Mouse (Mus musculus): ENCODE data around the gene Ptges2. TPM values are rescaled to one million over a fixed set of nuclear protein-coding genes. Genes with fewer than 3 reads are reported as not detected.

The Ptges2 gene
- total and polyA plus RNA-seq, 3 experiments = 30.4 to 396 (median 47.0) TPM

GRCm38 (mm10) chr2:32426141-32426540, 30.4 kb downstream of the Ptges2 start:
- Histone ChIP-seq H3K4me1 (ENCODE audit: control insufficient read depth in 1 of 2, insufficient read depth in 2 of 2, low read length in 2 of 2) (peaks cover 26 to 44% of the 10 kb centered on the region in 2 experiments), H3K79me2 (ENCODE audit: control insufficient read depth, insufficient read depth, low read length, poor library complexity) (peaks cover 17% of the 10 kb centered on the region), H3K4me3 (ENCODE audit: control insufficient read depth in 1 of 2, insufficient read depth in 1 of 2, low read depth in 2 of 2, low read length in 2 of 2) (no peak overlapping the region), H3K27ac (ENCODE audit: control insufficient read depth, low read depth, low read length) (no peak overlapping the region), H3K27me3 (ENCODE audit: control insufficient read depth in 1 of 2, insufficient read depth in 2 of 2, low read length in 2 of 2) (no peaks in the 10 kb centered on the region), H3K9me3 (replicated peaks; ENCODE audit: insufficient read depth, low read length) (no peaks in the 10 kb centered on the region), H3K36me3 (ENCODE audit: control insufficient read depth in 1 of 2, insufficient read depth in 2 of 2, low read length in 2 of 2) (peaks cover 0 to 37% of the 10 kb centered on the region in 2 experiments; a peak in 2 of 4 replicates), H3K9ac (ENCODE audit: control insufficient read depth, low read depth, low read length, poor library complexity, severe bottlenecking) (no peak overlapping the region)
- DNase-seq (ENCODE audit: low read depth, low spot score) = no peak
- TF ChIP-seq MAZ (IDR thresholded peaks at IDR 0.05; ENCODE audit: low read depth, low read length) = no peak
- no peak for TF ChIP-seq SMC3 (IDR thresholded peaks at IDR 0.05; ENCODE audit: low read depth, low read length)

DNA sequence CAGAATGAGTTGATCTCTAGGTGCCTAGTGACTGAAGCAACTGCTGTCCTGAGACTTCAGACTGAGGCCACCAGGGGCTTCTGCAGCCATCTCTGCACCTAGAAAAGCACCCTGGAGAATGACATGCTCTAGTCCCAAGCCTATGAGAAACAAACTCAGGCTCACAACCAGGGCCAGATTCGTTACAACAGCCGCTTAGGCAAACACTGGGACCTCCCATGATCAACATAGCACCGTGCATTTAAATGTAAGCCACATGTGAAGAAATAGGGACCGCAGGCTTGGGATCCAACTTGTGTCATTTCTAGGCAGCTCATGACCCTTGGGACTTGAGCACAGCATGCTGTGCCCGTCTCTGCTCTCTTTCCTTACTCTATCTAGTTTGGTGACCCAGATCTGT, 32.0 kb downstream of the Ptges2 start:
- H3K27me3 ChIP-seq (ENCODE audit: control insufficient read depth in 1 of 2, insufficient read depth in 2 of 2, low read length in 2 of 2) = no peaks in the 10 kb centered on the region
- TF ChIP-seq UBTF (IDR thresholded peaks at IDR 0.05; ENCODE audit: borderline replicate concordance, insufficient read depth, low read depth, low read length) (no peak), ZKSCAN1 (IDR thresholded peaks at IDR 0.05; ENCODE audit: low read depth, low read length) (no peak), BHLHE40 (IDR thresholded peaks at IDR 0.05; ENCODE audit: borderline replicate concordance, low read depth, low read length) (no peak), ETS1 (IDR thresholded peaks at IDR 0.05; ENCODE audit: low read depth, low read length) (no peak), ZMIZ1 (IDR thresholded peaks at IDR 0.05; ENCODE audit: low read depth, low read length) (no peak)
- H3K79me2 ChIP-seq (ENCODE audit: control insufficient read depth, insufficient read depth, low read length, poor library complexity) = peaks cover 19% of the 10 kb centered on the region
- no peak overlapping the region for H3K9ac ChIP-seq (ENCODE audit: control insufficient read depth, low read depth, low read length, poor library complexity, severe bottlenecking)
- peaks cover 0 to 22% of the 10 kb centered on the region in 2 experiments; a peak in 3 of 4 replicates for H3K36me3 ChIP-seq (ENCODE audit: control insufficient read depth in 1 of 2, insufficient read depth in 2 of 2, low read length in 2 of 2)
- no peaks in the 10 kb centered on the region for H3K9me3 ChIP-seq (replicated peaks; ENCODE audit: insufficient read depth, low read length)
- no peak for DNase-seq (ENCODE audit: low read depth, low spot score)
- H3K27ac ChIP-seq (ENCODE audit: control insufficient read depth, low read depth, low read length) = no peak overlapping the region
- H3K4me3 ChIP-seq (ENCODE audit: control insufficient read depth in 1 of 2, insufficient read depth in 1 of 2, low read depth in 2 of 2, low read length in 2 of 2) = no peak overlapping the region
- H3K4me1 ChIP-seq (ENCODE audit: control insufficient read depth in 1 of 2, insufficient read depth in 2 of 2, low read length in 2 of 2) = peaks cover 19 to 32% of the 10 kb centered on the region in 2 experiments

- peak; percentile 21 for DNase-seq (ENCODE audit: low read depth, low spot score)
- Histone ChIP-seq H3K9ac (ENCODE audit: control insufficient read depth, low read depth, low read length, poor library complexity, severe bottlenecking) (no peak overlapping the region), H3K4me3 (ENCODE audit: control insufficient read depth in 1 of 2, insufficient read depth in 1 of 2, low read depth in 2 of 2, low read length in 2 of 2) (no peak overlapping the region), H3K27me3 (ENCODE audit: control insufficient read depth in 1 of 2, insufficient read depth in 2 of 2, low read length in 2 of 2) (no peaks in the 10 kb centered on the region), H3K79me2 (ENCODE audit: control insufficient read depth, insufficient read depth, low read length, poor library complexity) (peaks cover 20% of the 10 kb centered on the region), H3K27ac (ENCODE audit: control insufficient read depth, low read depth, low read length) (no peak overlapping the region), H3K36me3 (ENCODE audit: control insufficient read depth in 1 of 2, insufficient read depth in 2 of 2, low read length in 2 of 2) (peaks cover 0 to 17% of the 10 kb centered on the region in 2 experiments; a peak in 3 of 4 replicates), H3K4me1 (ENCODE audit: control insufficient read depth in 1 of 2, insufficient read depth in 2 of 2, low read length in 2 of 2) (peaks cover 17 to 26% of the 10 kb centered on the region in 2 experiments), H3K9me3 (replicated peaks; ENCODE audit: insufficient read depth, low read length) (no peaks in the 10 kb centered on the region)
- TF ChIP-seq ZMIZ1 (IDR thresholded peaks at IDR 0.05; ENCODE audit: low read depth, low read length) = no peak
- TF ChIP-seq TBP (IDR thresholded peaks at IDR 0.05; ENCODE audit: low read depth, low read length) = no peak
- TF ChIP-seq SIN3A (IDR thresholded peaks at IDR 0.05; ENCODE audit: low read length) = no peak
- no peak for TF ChIP-seq TCF12 (IDR thresholded peaks at IDR 0.05; ENCODE audit: low read depth, low read length)
- no peak for TF ChIP-seq GATA1 (IDR thresholded peaks at IDR 0.05; ENCODE audit: low read depth, low read length)
- no peak for TF ChIP-seq MAZ (IDR thresholded peaks at IDR 0.05; ENCODE audit: low read depth, low read length)
- no peak for TF ChIP-seq NELFE (IDR thresholded peaks at IDR 0.05; ENCODE audit: low read depth, low read length)
- no peak for TF ChIP-seq CHD2 (IDR thresholded peaks at IDR 0.05; ENCODE audit: low read length)
- TF ChIP-seq GABPA (IDR thresholded peaks at IDR 0.05; ENCODE audit: low read depth, low read length) = no peak
- TF ChIP-seq MAFK (IDR thresholded peaks at IDR 0.05; ENCODE audit: borderline replicate concordance, low read depth, low read length) = no peak
- TF ChIP-seq MXI1 (IDR thresholded peaks at IDR 0.05; ENCODE audit: low read depth, low read length) = no peak
- no peak for TF ChIP-seq RAD21 (IDR thresholded peaks at IDR 0.05; ENCODE audit: low read depth, low read length)
- no peak for TF ChIP-seq ETS1 (IDR thresholded peaks at IDR 0.05; ENCODE audit: low read depth, low read length)
- no peak for TF ChIP-seq USF2 (IDR thresholded peaks at IDR 0.05; ENCODE audit: borderline replicate concordance in 1 of 2, insufficient read depth in 1 of 2, low read depth in 1 of 2, low read length in 2 of 2)
Observed at GRCm38 (mm10) chr2:32428262-32428722, 32.6 kb downstream of the Ptges2 start.

Measured in MEL (cell line).